Mouse (Mus musculus): ENCODE data around the gene Abtb1. TPM values are rescaled to one million over a fixed set of nuclear protein-coding genes. Genes with fewer than 3 reads are reported as not detected.

Abtb1 gene
- polyA plus RNA-seq, 1 experiment from 2014 or later, result 31.4 TPM

GRCm38 (mm10) chr6:88810291-88810690 is 31.5 kb downstream of the Abtb1 start:
- ATAC-seq (no peak), DNase-seq (ENCODE audit: low spot score) (no peak)
- Histone ChIP-seq H3K9ac (ENCODE audit: low read length) (no peak overlapping the region), H3K4me1 (ENCODE audit: control insufficient read depth, insufficient read depth, low read length) (no peaks in the 10 kb centered on the region), H3K27me3 (replicated peaks; ENCODE audit: control insufficient read depth, insufficient read depth, low read length) (no peaks in the 10 kb centered on the region), H3K4me3 (ENCODE audit: low read depth, low read length) (no peak overlapping the region), H3K9me3 (replicated peaks; ENCODE audit: control insufficient read depth, low read length) (no peaks in the 10 kb centered on the region), H3K27ac (ENCODE audit: low read depth, low read length) (no peak overlapping the region), H3K4me2 (ENCODE audit: low read length) (no peak overlapping the region), H3K36me3 (ENCODE audit: control insufficient read depth, insufficient read depth, low read length) (no peaks in the 10 kb centered on the region)
- WGBS, result 58% methylated on average over 3 of the region's 3 CpGs

- 79% methylated on average over 23 of the region's 23 CpGs for WGBS
- Histone ChIP-seq H3K27me3 (replicated peaks; ENCODE audit: control insufficient read depth, insufficient read depth, low read length) (no peaks in the 10 kb centered on the region), H3K4me3 (ENCODE audit: low read depth, low read length) (no peak overlapping the region), H3K9me3 (replicated peaks; ENCODE audit: control insufficient read depth, low read length) (no peaks in the 10 kb centered on the region), H3K9ac (ENCODE audit: low read length) (no peak overlapping the region), H3K27ac (ENCODE audit: low read depth, low read length) (no peak overlapping the region), H3K4me2 (ENCODE audit: low read length) (no peak overlapping the region), H3K36me3 (ENCODE audit: control insufficient read depth, insufficient read depth, low read length) (no peaks in the 10 kb centered on the region), H3K4me1 (ENCODE audit: control insufficient read depth, insufficient read depth, low read length) (no peaks in the 10 kb centered on the region)
- DNase-seq (ENCODE audit: low spot score), result no peak
- 0 out of 2 replicates have a peak, but pooled peaks have one; percentile 40 for ATAC-seq
These were observed 32.4 kb downstream of the Abtb1 start for GRCm38 (mm10) chr6:88809091-88810037.

- WGBS, result 94% methylated on average over 17 of the region's 17 CpGs
- Histone ChIP-seq H3K9me3 (replicated peaks; ENCODE audit: control insufficient read depth, low read length) (no peaks in the 10 kb centered on the region), H3K9ac (ENCODE audit: low read length) (no peak overlapping the region), H3K4me1 (ENCODE audit: control insufficient read depth, insufficient read depth, low read length) (no peaks in the 10 kb centered on the region), H3K27me3 (replicated peaks; ENCODE audit: control insufficient read depth, insufficient read depth, low read length) (no peaks in the 10 kb centered on the region), H3K4me2 (ENCODE audit: low read length) (no peak overlapping the region), H3K4me3 (ENCODE audit: low read depth, low read length) (no peak overlapping the region), H3K36me3 (ENCODE audit: control insufficient read depth, insufficient read depth, low read length) (no peaks in the 10 kb centered on the region), H3K27ac (ENCODE audit: low read depth, low read length) (no peak overlapping the region)
- ATAC-seq, result no peak
- no peak for DNase-seq (ENCODE audit: low spot score)
These were observed 36.7 kb downstream of the Abtb1 start for GRCm38 (mm10) chr6:88804966-88805577.

GRCm38 (mm10) chr6:88803957-88804695 is 37.7 kb downstream of the Abtb1 start:
- 83% methylated on average over 4 of the region's 4 CpGs for WGBS

GRCm38 (mm10) chr6:88803051-88803450 is 38.7 kb downstream of the Abtb1 start:
- no peaks in the 10 kb centered on the region for H3K9me3 ChIP-seq (replicated peaks; ENCODE audit: control insufficient read depth, low read length)
- no peaks in the 10 kb centered on the region for H3K4me1 ChIP-seq (ENCODE audit: control insufficient read depth, insufficient read depth, low read length)
- H3K27me3 ChIP-seq (replicated peaks; ENCODE audit: control insufficient read depth, insufficient read depth, low read length), result no peaks in the 10 kb centered on the region
- H3K36me3 ChIP-seq (ENCODE audit: control insufficient read depth, insufficient read depth, low read length), result no peaks in the 10 kb centered on the region
- ATAC-seq, result no peak
- no peak overlapping the region for H3K9ac ChIP-seq (ENCODE audit: low read length)
- 90% methylated on average over 7 of the region's 7 CpGs for WGBS
- no peak overlapping the region for H3K27ac ChIP-seq (ENCODE audit: low read depth, low read length)
- no peak for DNase-seq (ENCODE audit: low spot score)
- H3K4me2 ChIP-seq (ENCODE audit: low read length), result no peak overlapping the region
- no peak overlapping the region for H3K4me3 ChIP-seq (ENCODE audit: low read depth, low read length)

More at GRCm38 (mm10) chr6:88803957-88804695, 37.7 kb downstream of the Abtb1 start:
- Histone ChIP-seq H3K4me1 (ENCODE audit: control insufficient read depth, insufficient read depth, low read length) (no peaks in the 10 kb centered on the region), H3K4me2 (ENCODE audit: low read length) (no peak overlapping the region), H3K9ac (ENCODE audit: low read length) (no peak overlapping the region), H3K27me3 (replicated peaks; ENCODE audit: control insufficient read depth, insufficient read depth, low read length) (no peaks in the 10 kb centered on the region), H3K9me3 (replicated peaks; ENCODE audit: control insufficient read depth, low read length) (no peaks in the 10 kb centered on the region), H3K4me3 (ENCODE audit: low read depth, low read length) (no peak overlapping the region), H3K36me3 (ENCODE audit: control insufficient read depth, insufficient read depth, low read length) (no peaks in the 10 kb centered on the region), H3K27ac (ENCODE audit: low read depth, low read length) (no peak overlapping the region)
- no peak for ATAC-seq
- no peak for DNase-seq (ENCODE audit: low spot score)

- no peak for ATAC-seq
- no peak overlapping the region for H3K9ac ChIP-seq (ENCODE audit: low read length)
- WGBS, result 57% methylated on average over 3 of the region's 3 CpGs
- no peak for DNase-seq (ENCODE audit: low spot score)
- H3K36me3 ChIP-seq (ENCODE audit: control insufficient read depth, insufficient read depth, low read length), result no peaks in the 10 kb centered on the region
- no peak overlapping the region for H3K4me2 ChIP-seq (ENCODE audit: low read length)
- no peaks in the 10 kb centered on the region for H3K27me3 ChIP-seq (replicated peaks; ENCODE audit: control insufficient read depth, insufficient read depth, low read length)
- no peaks in the 10 kb centered on the region for H3K4me1 ChIP-seq (ENCODE audit: control insufficient read depth, insufficient read depth, low read length)
- H3K9me3 ChIP-seq (replicated peaks; ENCODE audit: control insufficient read depth, low read length), result no peaks in the 10 kb centered on the region
- no peak overlapping the region for H3K4me3 ChIP-seq (ENCODE audit: low read depth, low read length)
- no peak overlapping the region for H3K27ac ChIP-seq (ENCODE audit: low read depth, low read length)
These were observed 41.0 kb downstream of the Abtb1 start for GRCm38 (mm10) chr6:88800735-88801134.

- 83% methylated on average over 7 of the region's 7 CpGs for WGBS
- no peaks in the 10 kb centered on the region for H3K27me3 ChIP-seq (replicated peaks; ENCODE audit: control insufficient read depth, insufficient read depth, low read length)
- no peaks in the 10 kb centered on the region for H3K4me1 ChIP-seq (ENCODE audit: control insufficient read depth, insufficient read depth, low read length)
- H3K9ac ChIP-seq (ENCODE audit: low read length), result no peak overlapping the region
- no peak overlapping the region for H3K27ac ChIP-seq (ENCODE audit: low read depth, low read length)
- H3K4me3 ChIP-seq (ENCODE audit: low read depth, low read length), result no peak overlapping the region
- H3K9me3 ChIP-seq (replicated peaks; ENCODE audit: control insufficient read depth, low read length), result no peaks in the 10 kb centered on the region
- ATAC-seq (no peak), DNase-seq (ENCODE audit: low spot score) (no peak)
- H3K4me2 ChIP-seq (ENCODE audit: low read length), result no peak overlapping the region
- H3K36me3 ChIP-seq (ENCODE audit: control insufficient read depth, insufficient read depth, low read length), result no peaks in the 10 kb centered on the region
These were observed 41.6 kb downstream of the Abtb1 start for GRCm38 (mm10) chr6:88800191-88800590.

- 65% methylated on average over 14 of the region's 14 CpGs for WGBS
These were observed 47.2 kb downstream of the Abtb1 start for GRCm38 (mm10) chr6:88794561-88794971.

More at GRCm38 (mm10) chr6:88794561-88794971, 47.2 kb downstream of the Abtb1 start:
- H3K4me2 ChIP-seq (ENCODE audit: low read length), result no peak overlapping the region
- peak overlapping the region; percentile 61 for H3K27ac ChIP-seq (ENCODE audit: low read depth, low read length)
- H3K4me3 ChIP-seq (ENCODE audit: low read depth, low read length), result no peak overlapping the region
- peak; percentile 69 for DNase-seq (ENCODE audit: low spot score)
- H3K9ac ChIP-seq (ENCODE audit: low read length), result no peak overlapping the region
- peaks cover 32% of the 10 kb centered on the region for H3K4me1 ChIP-seq (ENCODE audit: control insufficient read depth, insufficient read depth, low read length)
- no peaks in the 10 kb centered on the region for H3K36me3 ChIP-seq (ENCODE audit: control insufficient read depth, insufficient read depth, low read length)
- H3K9me3 ChIP-seq (replicated peaks; ENCODE audit: control insufficient read depth, low read length), result no peaks in the 10 kb centered on the region
- no peak for ATAC-seq
- no peaks in the 10 kb centered on the region for H3K27me3 ChIP-seq (replicated peaks; ENCODE audit: control insufficient read depth, insufficient read depth, low read length)
